Mouse (Mus musculus) hindbrain, embryonic 14.5 days (tissue): Measurements from ENCODE around the gene Dynlt1b. TPM values are rescaled to one million over a fixed set of nuclear protein-coding genes. Genes with fewer than 3 reads are reported as not detected.
A peak's percentile ranks its signal among the peaks of the same experiment; 100 is the strongest.
"Not testable (repeated sequence)": the region's sequence is repeated elsewhere in the genome, so short reads cannot be mapped to it uniquely, and the experiment has no call there.

Experiments
- ATAC-seq: fragments of 200-750 bp; cut with Nextera tagmentation; 2 replicates; pipeline ENCODE4 v1.8.0; 2017; ENCODE audit warnings: moderate number of reproducible peaks, mild to moderate bottlenecking, moderate TSS enrichment, moderate library complexity; ENCODE audit not compliant: low FRiP score
- DNase-seq: peaks from one replicate; pipeline ENCODE4 v3.0.0-alpha.2; 2015; ENCODE audit warnings: low spot score
- H3K27ac ChIP-seq: fragments of 300-500 bp; sonication (generic); 2 replicates; pipeline ENCODE4 v1.5.1; 2014; ENCODE audit warnings: mild to moderate bottlenecking, moderate library complexity
- H3K27me3 ChIP-seq: fragments of 300-500 bp; sonication (generic); 2 replicates; pipeline ENCODE4 v1.6.1; 2014; ENCODE audit warnings: mild to moderate bottlenecking, low read length, mixed read lengths; ENCODE audit not compliant: control insufficient read depth, insufficient read depth
- H3K36me3 ChIP-seq: fragments of 300-500 bp; sonication (generic); replicated peaks from 2 replicates; pipeline ENCODE4 v1.6.1; 2014; ENCODE audit not compliant: control insufficient read depth, insufficient read depth
- H3K4me1 ChIP-seq: fragments of 300-500 bp; sonication (generic); replicated peaks from 2 replicates; pipeline ENCODE4 v1.6.1; 2014; ENCODE audit warnings: antibody characterized with exemption, low read length, mixed read lengths; ENCODE audit not compliant: control insufficient read depth, insufficient read depth
- H3K4me2 ChIP-seq: fragments of 300-500 bp; sonication (generic); replicated peaks from 2 replicates; pipeline ENCODE4 v1.6.1; 2014; ENCODE audit warnings: mild to moderate bottlenecking, moderate library complexity
- H3K4me3 ChIP-seq: fragments of 300-500 bp; sonication (generic); replicated peaks from 2 replicates; pipeline ENCODE4 v1.5.1; 2014; ENCODE audit warnings: mild to moderate bottlenecking, low read length
- H3K9ac ChIP-seq: fragments of 300-500 bp; sonication (generic); 2 replicates; pipeline ENCODE4 v1.6.1; 2014
- H3K9me3 ChIP-seq: fragments of 300-500 bp; sonication (generic); 2 replicates; pipeline ENCODE4 v1.6.1; 2016; ENCODE audit warnings: low read length; ENCODE audit not compliant: control insufficient read depth
- WGBS: fragments of 180-500 bp; shearing (Covaris S2); extraction: QIAGEN DNeasy Blood & Tissue Kit; methylation state at CpG from one replicate; pipeline ENCODE4 v1.1.7; 2014; 5-methylcytosine and 5-hydroxymethylcytosine counted together
- polyA plus RNA-seq: library from polyadenylated mRNA; unstranded; fragments of >200 nt; fragmentation: Nextera tagmentation; extraction: Ambion mirVana; gene quantifications from 2 replicates; pipeline ENCODE4 v1.2.1, GENCODE M21; 2014

The Dynlt1b gene
- polyA plus RNA-seq, 1 experiment from 2014 or later = 1,455 TPM

GRCm38 (mm10) chr17:6398079-6398478, 31.8 kb upstream of the Dynlt1b start:
- H3K36me3 ChIP-seq, H3K9ac ChIP-seq, ATAC-seq, H3K27me3 ChIP-seq, H3K27ac ChIP-seq, H3K4me3 ChIP-seq, H3K9me3 ChIP-seq, H3K4me2 ChIP-seq, DNase-seq, H3K4me1 ChIP-seq: not testable (repeated sequence)
- 67% methylated on average over 1 of the region's 3 CpGs for WGBS

GRCm38 (mm10) chr17:6398816-6399215, 31.1 kb upstream of the Dynlt1b start:
- not testable (repeated sequence) for ATAC-seq, H3K27me3 ChIP-seq, DNase-seq

GRCm38 (mm10) chr17:6399281-6400096, 30.4 kb upstream of the Dynlt1b start:
- not testable (repeated sequence) for H3K4me3 ChIP-seq, H3K9me3 ChIP-seq, H3K4me2 ChIP-seq, H3K36me3 ChIP-seq, H3K9ac ChIP-seq, H3K4me1 ChIP-seq, H3K27me3 ChIP-seq
- WGBS = 20% methylated on average over 6 of the region's 13 CpGs
- peak overlapping the region; percentile 74 for H3K27ac ChIP-seq
- ATAC-seq (peak; percentile 85), DNase-seq (peak; percentile 49)

More at GRCm38 (mm10) chr17:6398816-6399215, 31.1 kb upstream of the Dynlt1b start:
- not testable (repeated sequence) for H3K9me3 ChIP-seq, H3K9ac ChIP-seq, H3K4me1 ChIP-seq, H3K4me2 ChIP-seq, H3K36me3 ChIP-seq, H3K4me3 ChIP-seq, H3K27ac ChIP-seq
- 42% methylated on average over 7 of the region's 7 CpGs for WGBS

GRCm38 (mm10) chr17:6400097-6400489, 29.8 kb upstream of the Dynlt1b start:
- WGBS = 60% methylated on average over 4 of the region's 4 CpGs
- not testable (repeated sequence) for DNase-seq, H3K4me2 ChIP-seq, H3K4me3 ChIP-seq, H3K27me3 ChIP-seq, H3K9ac ChIP-seq, H3K36me3 ChIP-seq, H3K4me1 ChIP-seq, H3K9me3 ChIP-seq
- H3K27ac ChIP-seq = peak overlapping the region; percentile 74
- peak; percentile 46 for ATAC-seq

- not testable (repeated sequence) for H3K27ac ChIP-seq, H3K4me1 ChIP-seq, H3K4me3 ChIP-seq, H3K36me3 ChIP-seq, DNase-seq, H3K27me3 ChIP-seq, H3K9me3 ChIP-seq, H3K9ac ChIP-seq, H3K4me2 ChIP-seq, ATAC-seq
- 51% methylated on average over 1 of the region's 1 CpGs for WGBS
Observed at GRCm38 (mm10) chr17:6404493-6404892, 25.4 kb upstream of the Dynlt1b start.

GRCm38 (mm10) chr17:6406972-6407371, 22.9 kb upstream of the Dynlt1b start:
- 78% methylated on average over 1 of the region's 2 CpGs for WGBS
- not testable (repeated sequence) for H3K27ac ChIP-seq

GRCm38 (mm10) chr17:6410713-6411213, 19.1 kb upstream of the Dynlt1b start:
- H3K4me2 ChIP-seq, H3K27ac ChIP-seq, H3K9me3 ChIP-seq, DNase-seq, H3K4me1 ChIP-seq, H3K4me3 ChIP-seq, H3K27me3 ChIP-seq, H3K9ac ChIP-seq, H3K36me3 ChIP-seq, ATAC-seq: not testable (repeated sequence)
- WGBS = 60% methylated on average over 6 of the region's 6 CpGs

More at GRCm38 (mm10) chr17:6406972-6407371, 22.9 kb upstream of the Dynlt1b start:
- not testable (repeated sequence) for H3K9me3 ChIP-seq, H3K36me3 ChIP-seq, H3K4me3 ChIP-seq, H3K4me1 ChIP-seq, H3K4me2 ChIP-seq, ATAC-seq, H3K9ac ChIP-seq, DNase-seq, H3K27me3 ChIP-seq

GRCm38 (mm10) chr17:6417118-6417517, 12.8 kb upstream of the Dynlt1b start:
- H3K4me3 ChIP-seq, H3K27me3 ChIP-seq, H3K27ac ChIP-seq, H3K36me3 ChIP-seq, H3K9ac ChIP-seq, H3K4me2 ChIP-seq, H3K9me3 ChIP-seq, DNase-seq, ATAC-seq, H3K4me1 ChIP-seq: not testable (repeated sequence)
- WGBS = 43% methylated on average over 4 of the region's 7 CpGs

- not testable (repeated sequence) for DNase-seq, H3K9me3 ChIP-seq, H3K4me2 ChIP-seq, H3K9ac ChIP-seq, H3K4me3 ChIP-seq, H3K4me1 ChIP-seq, ATAC-seq, H3K27ac ChIP-seq, H3K36me3 ChIP-seq, H3K27me3 ChIP-seq
- 91% methylated on average over 1 of the region's 2 CpGs for WGBS
Observed at GRCm38 (mm10) chr17:6420557-6420956, 9.4 kb upstream of the Dynlt1b start.
